Mouse (Mus musculus) olfactory bulb, adult 2 months (tissue): ENCODE data around the gene Dapk1.

Experiments used
- CTCF ChIP-seq: fragments of 200-500 bp; IDR thresholded peaks from 2 replicates; pipeline ENCODE4 v1.5.1; 2012; ENCODE audit warnings: low read depth, mild to moderate bottlenecking, low read length, moderate library complexity; ENCODE audit not compliant: insufficient read depth
- POLR2A ChIP-seq: fragments of 200-500 bp; IDR thresholded peaks from 2 replicates; pipeline ENCODE4 v1.6.1; 2012; ENCODE audit warnings: mild to moderate bottlenecking, low read depth, low read length, moderate library complexity; ENCODE audit not compliant: insufficient read depth

GRCm38 (mm10) chr13:60664058-60664457, 62.3 kb downstream of the Dapk1 start:
- no peak for TF ChIP-seq CTCF
- TF ChIP-seq POLR2A = no peak
